Mouse (Mus musculus) brain, embryonic 18.5 days (tissue): ENCODE data around the gene Hist1h2ad.
"Not testable (repeated sequence)": the region's sequence is repeated elsewhere in the genome, so short reads cannot be mapped to it uniquely, and the experiment has no call there.

Source experiments
- DNase-seq: peaks from one replicate; pipeline ENCODE4 v3.0.0-alpha.2; 2012; ENCODE audit warnings: low read depth, low spot score

Hist1h2ad gene

DNA sequence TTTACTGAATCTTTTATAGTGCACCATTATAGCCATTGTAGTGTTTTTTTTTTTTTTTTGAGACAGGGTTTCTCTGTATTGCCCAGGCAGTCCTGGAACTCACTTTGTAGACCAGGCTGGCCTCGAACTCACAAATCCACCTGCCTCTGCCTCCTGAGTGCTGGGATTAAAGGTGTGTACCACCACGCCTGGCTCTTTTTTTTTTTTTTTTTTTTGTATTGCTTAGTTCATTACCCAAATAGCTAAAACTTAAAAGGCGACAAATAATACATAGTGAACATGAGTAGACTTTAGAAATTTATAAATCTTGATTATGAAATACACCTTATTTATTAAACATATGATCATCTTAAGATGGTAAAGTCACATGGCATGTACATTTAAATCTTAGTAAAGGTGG is 32.7 kb upstream of the Hist1h2ad start:
- DNase-seq = no peak

DNA sequence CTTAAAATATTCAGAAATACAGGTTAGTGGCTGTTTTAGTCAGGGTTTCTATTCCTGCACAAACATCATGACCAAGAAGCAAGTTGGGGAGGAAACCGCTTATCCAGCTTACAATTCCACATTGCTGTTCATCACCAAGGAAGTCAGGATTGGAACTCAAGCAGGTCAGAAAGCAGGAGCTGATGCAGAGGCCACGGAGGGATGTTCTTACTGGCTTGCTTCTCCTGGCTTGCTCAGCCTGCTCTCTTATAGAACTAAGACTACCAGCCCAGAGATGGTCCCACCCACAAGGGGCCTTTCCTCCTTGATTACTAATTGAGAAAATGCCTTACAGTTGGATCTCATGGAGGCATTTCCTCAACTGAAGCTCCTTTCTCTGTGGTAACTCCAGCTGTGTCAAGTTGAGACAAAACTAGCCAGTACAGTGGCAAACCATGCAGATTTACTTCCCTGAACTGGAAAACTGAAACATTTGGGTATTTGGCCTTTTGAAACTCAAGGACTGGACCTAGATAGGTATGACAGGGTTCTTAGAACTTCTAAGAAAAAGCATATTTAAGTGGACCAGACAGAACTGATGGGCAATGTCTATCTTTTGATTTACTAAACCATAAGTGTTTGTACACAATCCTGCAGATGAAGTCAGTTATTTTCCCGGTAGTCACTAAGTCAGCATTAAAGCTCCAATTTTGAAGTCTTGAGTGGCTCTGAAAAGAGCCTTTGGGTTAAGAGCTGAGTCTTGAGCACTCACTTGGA is 31.8 kb upstream of the Hist1h2ad start:
- DNase-seq = not testable (repeated sequence)

DNA sequence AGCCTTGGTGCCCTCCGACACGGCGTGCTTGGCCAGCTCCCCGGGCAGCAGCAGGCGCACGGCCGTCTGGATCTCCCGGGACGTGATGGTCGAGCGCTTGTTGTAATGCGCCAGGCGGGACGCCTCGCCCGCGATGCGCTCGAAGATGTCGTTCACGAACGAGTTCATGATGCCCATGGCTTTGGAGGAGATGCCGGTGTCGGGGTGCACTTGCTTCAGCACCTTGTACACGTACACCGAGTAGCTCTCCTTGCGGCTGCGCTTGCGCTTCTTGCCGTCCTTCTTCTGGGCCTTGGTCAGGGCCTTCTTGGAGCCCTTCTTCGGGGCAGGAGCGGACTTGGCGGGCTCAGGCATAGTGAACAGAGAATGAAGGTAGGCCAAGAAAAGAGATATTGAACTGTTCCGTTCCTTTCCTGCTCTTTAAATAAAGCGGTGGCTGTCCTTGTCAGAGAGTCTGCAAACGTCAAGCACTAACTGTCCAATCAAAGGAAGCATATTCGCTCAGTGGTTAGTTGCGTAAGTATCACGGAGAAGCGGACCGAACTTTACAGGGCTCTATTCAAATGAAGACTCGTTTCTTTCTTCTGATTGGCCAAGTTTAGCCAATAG is 31.1 kb upstream of the Hist1h2ad start, which contains the start of gene Hist1h2bh:
TSS of gene Hist1h2bh (minus strand) at position 394 of the 609 bp plus-strand sequence.
- DNase-seq = not testable (repeated sequence)

DNA sequence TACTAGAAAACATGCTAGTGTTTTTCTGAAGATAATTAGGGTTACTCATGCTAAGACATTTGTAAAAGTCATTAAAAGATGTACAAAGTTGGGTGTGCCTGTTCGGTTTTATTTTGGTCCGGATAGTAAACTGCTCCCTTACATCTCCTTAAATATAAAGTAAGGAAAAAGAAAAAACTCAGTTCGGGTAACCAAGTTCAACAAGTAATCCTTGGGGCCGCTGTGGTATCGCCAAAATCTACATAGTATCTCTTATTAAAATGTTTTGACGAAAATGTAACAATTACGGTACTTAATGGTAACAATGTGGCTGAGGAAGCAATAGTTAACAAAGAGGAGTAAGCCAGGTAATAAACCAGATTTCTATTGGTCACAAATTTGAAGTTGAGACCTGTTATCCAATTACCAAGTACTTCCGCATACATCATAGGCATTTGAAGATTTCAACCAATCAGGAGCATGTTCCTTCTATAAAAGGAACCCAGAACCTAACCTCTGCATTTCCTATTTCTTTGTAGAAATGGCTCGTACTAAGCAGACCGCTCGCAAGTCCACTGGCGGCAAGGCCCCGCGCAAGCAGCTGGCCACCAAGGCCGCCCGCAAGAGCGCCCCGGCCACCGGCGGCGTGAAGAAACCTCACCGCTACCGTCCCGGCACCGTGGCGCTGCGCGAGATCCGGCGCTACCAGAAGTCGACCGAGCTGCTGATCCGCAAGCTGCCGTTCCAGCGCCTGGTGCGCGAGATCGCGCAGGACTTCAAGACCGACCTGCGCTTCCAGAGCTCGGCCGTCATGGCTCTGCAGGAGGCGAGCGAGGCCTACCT is 30.0 kb upstream of the Hist1h2ad start, which contains the start of gene Hist1h3f:
TSS of gene Hist1h3f (plus strand) at position 88 of the 822 bp plus-strand sequence.
- peak; percentile 95 for DNase-seq

DNA sequence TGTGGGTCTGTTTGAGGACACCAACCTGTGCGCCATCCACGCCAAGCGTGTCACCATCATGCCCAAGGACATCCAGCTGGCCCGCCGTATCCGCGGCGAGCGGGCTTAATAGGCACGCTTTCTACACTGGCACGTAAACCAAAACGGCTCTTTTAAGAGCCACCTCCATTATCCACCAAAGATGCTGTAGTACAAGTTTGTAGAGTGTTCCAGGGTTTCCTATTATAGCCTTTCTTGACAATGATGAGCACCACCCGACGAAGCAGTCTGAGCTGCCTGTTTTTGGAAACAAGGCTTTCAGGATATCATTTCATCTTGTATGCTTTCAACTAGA is 29.4 kb upstream of the Hist1h2ad start:
- not testable (repeated sequence) for DNase-seq

DNA sequence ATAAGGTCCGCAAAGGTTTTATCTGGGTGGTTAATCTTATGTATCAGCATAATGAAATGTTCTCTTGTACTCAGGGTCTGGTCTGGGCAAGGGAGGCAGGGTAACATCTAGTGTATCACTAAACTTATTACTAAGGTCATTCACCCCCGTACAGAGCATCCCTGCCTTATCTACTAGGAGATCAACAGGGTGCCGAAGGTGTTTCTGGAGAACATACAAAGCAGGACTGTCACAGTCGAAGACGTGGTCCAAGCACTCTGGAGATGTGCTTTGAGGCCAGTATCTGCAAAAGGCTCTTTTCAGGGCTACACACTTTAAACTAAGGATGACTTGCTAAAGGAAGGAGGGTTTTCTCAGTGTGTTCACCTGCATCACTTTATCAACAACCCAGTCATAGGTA is 27.5 kb upstream of the Hist1h2ad start:
- DNase-seq = no peak

DNA sequence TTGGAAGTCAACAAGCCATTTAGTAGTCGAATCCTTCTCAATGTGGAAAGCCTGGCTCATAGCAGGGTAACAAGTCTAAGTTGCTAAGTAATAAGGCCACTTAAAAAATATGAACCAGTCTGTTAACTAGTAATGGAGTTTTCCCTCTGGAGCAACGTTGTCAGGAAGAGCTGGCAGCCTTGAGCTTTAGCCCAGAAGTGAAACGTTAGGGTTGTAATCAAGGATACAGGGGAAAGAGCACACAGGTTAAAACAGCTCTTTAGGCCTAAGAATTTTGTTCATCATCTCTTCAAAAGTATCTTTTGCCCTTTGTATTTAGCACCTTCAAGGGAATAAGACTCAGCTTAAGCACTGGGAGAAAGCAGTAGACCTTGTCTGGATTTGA is 23.4 kb upstream of the Hist1h2ad start:
- DNase-seq = no peak

DNA sequence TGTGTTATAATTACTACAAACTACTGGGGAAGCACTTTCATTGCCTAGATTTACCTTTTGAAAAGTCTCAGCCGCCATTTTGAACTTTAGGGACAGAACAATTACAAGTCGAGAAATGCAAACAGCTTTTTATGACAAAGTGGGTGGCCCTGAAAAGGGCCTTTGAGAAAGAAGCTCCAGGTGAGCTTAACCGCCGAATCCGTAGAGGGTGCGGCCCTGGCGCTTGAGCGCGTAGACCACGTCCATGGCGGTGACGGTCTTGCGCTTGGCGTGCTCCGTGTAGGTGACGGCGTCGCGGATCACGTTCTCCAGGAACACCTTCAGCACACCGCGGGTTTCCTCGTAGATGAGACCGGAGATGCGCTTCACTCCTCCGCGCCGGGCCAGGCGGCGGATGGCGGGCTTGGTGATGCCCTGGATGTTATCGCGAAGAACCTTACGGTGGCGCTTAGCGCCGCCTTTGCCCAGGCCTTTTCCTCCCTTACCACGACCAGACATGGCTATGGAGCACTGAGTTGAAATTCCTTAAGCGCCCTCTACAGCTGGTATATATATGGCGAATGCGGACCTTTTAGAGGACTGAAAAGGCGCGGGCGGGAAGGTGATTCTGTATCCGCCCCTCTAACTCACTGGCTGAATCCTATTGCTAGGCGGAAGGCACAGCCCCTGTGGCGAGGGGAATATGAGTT is 22.9 kb upstream of the Hist1h2ad start, which contains the start of gene Hist1h4f:
TSS of gene Hist1h4f (minus strand) at position 503 of the 689 bp plus-strand sequence.
- peak; percentile 91 for DNase-seq

DNA sequence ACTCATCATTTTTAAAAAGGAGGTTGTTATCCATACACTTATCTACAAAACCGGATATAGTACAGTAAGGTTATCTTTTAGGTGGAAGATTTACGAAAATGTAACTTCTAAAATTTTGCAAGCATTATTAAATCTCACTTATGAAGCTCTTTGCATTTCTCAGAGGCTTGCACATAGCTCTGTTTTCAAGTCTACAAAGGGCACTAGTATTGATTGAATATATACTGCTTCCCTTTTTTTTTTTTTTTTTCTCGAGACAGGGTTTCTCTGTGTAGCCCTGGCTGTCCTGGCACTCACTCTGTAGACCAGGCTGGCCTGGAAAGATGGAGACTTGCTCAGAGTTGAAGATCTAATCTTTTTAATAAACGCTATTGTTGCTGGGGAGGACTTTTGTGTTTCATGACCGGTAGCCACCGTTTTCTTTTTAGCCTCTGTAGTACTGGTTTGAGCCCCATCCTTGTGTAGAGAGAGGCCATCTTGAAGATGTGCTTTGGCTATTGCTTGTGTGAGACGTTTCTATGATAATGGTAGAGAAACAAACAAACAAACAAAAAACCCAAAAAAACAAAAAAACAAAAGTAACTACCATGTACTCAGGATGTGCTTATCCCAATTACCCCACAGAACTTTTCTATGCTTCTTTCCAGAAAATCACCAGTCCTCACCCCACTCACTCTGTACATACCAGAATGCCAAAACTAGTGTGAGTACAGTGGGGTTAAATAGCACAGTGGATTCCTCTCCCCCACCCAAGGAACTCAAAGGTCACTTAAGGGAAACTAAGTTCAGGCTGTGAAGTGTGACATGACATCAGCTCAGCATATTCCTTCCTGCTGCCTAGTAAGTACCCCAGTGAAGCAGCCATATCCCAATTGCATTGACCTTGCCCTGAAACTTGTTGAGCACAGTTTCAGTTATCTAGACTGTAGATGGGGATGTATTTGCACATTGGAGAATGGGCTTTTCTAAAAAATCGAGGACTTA is 22.0 kb upstream of the Hist1h2ad start:
- DNase-seq = no peak

DNA sequence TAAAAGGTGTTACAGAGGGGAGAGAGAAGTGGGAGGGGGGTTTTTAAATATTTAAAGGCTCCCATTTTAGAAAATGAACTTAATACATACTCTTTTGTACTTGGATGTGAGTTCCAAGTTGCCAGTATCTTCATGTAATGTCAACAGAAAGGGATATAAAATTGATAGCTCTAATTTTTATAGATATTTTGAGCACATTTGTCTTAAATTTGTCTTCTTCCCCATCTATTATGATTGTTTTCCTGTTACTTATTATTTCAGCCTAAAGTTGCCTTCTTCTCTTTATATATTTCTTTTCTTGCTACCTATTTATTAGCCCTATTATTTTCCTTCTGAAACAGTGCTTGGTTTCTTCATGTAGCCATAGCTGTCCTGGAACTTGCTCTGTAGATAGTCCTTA is 21.2 kb upstream of the Hist1h2ad start, which contains the start of gene Hist1h1d:
TSS of gene Hist1h1d (plus strand) at position 301 of the 400 bp plus-strand sequence.
- DNase-seq = no peak

DNA sequence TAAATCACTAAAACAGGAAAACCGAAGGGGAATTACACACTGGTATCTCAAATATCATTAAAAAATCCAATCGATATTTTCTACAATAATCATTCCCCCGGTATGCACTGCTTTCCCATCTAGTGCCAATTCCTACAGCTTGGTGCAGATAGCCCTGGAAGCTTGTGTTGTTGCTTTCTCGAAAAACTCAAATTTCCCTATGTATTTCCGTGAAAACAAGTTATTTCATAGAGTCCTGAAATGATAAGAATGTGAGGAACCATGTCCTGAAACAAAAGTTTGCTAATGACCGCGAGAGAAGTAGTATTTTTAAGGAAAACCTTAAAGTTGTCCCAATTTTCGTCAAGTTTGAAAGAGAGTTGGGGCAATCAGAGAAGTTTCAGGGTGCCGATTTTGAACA is 19.8 kb upstream of the Hist1h2ad start:
- no peak for DNase-seq

DNA sequence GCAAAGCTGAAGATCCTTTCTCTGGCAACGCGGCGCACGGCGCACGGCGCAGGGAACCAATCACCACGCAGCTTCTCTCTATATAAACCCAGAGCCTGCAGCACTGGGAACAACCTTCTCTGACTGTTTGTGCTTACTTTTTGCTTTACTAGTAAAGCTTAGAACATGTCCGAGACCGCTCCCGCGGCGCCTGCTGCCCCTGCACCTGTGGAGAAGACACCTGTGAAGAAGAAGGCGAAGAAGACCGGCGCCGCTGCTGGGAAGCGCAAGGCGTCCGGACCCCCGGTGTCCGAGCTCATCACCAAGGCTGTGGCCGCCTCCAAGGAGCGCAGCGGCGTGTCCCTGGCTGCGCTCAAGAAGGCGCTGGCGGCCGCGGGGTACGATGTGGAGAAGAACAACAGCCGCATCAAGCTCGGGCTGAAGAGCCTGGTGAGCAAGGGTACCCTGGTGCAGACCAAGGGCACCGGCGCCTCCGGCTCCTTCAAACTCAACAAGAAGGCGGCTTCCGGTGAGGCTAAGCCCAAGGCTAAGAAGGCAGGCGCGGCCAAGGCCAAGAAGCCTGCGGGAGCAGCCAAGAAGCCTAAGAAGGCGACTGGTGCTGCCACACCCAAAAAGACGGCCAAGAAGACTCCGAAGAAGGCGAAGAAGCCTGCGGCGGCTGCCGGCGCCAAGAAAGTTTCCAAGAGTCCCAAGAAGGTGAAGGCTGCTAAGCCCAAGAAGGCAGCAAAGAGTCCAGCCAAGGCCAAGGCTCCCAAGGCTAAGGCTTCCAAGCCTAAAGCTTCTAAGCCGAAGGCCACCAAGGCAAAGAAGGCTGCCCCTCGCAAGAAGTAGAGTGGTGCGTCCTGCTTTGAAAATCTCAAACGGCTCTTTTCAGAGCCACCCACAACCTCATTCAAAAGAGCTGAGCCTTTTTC is 19.0 kb upstream of the Hist1h2ad start:
- no peak for DNase-seq

DNA sequence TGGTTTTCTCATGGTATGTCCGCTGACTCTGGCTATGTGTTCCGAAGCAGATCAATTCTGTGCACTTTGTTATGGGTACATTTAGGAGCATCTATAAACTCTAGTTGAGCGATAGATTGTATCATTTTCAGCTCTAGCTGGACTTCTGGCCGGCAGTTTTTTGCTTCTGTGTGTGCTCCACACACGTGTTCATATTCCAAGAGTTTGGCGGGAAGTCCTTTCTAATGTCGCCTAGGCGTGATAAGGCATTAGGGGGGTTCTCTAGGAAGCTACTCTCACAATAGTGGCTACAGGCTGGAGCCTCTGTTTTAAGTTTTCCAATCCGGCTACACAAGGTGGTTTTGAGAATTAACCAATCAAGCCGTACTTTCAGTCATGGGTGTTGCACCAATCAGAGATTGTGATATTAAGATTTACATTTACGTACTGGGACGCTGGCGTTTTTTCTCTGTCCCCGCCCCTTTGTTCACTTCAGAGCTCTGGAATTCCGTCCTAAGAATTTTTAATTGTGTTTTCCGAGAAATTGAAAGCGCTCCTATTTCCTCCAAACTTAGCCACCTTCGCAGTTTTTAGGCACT is 18.3 kb upstream of the Hist1h2ad start:
- peak; percentile 86 for DNase-seq

DNA sequence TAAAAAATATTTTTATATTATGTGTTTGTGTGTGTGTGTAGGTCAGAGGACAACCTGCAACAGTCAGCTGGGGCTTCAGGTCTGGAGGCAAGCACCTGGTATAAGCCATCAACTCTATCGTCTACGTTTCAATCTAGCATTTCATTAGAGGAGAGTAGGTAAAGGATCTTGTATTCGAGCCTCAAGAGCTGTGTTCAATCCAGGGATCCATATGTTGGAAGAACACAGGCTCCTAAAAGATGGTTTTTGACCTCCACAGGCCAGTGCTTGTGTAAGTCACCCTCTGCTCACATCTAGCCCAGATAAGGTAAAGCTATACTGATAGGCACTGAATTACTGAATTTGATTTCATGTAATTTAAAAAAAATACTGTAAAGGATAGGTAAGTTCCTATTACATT is 17.3 kb upstream of the Hist1h2ad start:
- no peak for DNase-seq

DNA sequence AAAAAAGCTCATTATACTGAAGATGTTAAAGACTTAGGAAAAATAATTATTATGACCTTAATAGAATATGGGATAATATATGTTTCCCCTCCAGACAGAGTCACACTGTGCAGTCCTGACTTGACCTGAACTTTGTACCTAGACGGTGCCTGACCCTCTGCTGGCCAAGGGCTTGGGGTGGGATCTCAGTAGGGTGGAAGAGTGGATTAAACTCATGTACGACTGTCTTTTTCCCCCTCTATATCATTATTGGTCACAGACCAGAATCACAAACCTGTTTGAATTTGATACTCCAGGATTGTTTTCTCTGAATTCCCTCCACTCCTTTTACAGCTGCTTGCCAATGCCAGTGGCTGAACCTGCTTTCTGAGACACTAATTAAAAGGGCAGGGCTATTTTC is 13.5 kb upstream of the Hist1h2ad start:
- DNase-seq = not testable (repeated sequence)

DNA sequence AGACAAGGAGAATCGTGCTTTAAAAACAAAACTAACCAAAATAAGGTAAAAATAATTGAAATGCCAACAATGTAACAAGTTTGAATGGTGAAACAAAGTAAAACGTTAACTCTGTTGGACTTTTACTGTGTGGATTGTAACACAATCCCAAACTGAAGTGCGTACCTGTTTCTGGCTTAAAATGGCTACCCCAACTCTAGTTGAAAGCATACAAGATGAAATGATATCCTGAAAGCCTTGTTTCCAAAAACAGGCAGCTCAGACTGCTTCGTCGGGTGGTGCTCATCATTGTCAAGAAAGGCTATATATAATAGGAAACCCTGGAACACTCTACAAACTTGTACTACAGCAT is 12.7 kb upstream of the Hist1h2ad start:
- not testable (repeated sequence) for DNase-seq

DNA sequence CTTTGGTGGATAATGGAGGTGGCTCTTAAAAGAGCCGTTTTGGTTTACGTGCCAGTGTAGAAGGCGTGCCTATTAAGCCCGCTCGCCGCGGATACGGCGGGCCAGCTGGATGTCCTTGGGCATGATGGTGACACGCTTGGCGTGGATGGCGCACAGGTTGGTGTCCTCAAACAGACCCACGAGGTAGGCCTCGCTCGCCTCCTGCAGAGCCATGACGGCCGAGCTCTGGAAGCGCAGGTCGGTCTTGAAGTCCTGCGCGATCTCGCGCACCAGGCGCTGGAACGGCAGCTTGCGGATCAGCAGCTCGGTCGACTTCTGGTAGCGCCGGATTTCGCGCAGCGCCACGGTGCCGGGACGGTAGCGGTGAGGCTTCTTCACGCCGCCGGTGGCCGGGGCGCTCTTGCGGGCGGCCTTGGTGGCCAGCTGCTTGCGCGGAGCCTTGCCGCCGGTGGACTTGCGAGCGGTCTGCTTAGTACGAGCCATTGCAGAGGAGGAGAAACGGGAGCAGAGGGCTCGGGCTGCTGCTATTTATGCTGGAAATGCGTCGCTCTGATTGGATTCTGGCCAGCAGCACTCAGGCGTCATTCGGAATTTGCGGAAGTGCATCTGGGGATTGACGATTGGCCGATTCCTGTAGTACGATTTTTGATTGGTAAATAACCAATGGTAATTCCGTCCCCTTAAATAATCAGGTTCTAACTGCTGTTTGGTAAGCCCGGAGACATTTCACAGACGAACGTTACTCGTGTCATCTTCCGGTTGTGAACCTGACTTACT is 12.1 kb upstream of the Hist1h2ad start, which contains the start of gene Hist1h3e:
TSS of gene Hist1h3e (minus strand) at position 487 of the 777 bp plus-strand sequence.
- DNase-seq = peak; percentile 98
